Mouse (Mus musculus) retina, embryonic 14.5 days (tissue): ENCODE measurements around the gene Myo1d.

Experiments used
- DNase-seq: peaks from one replicate; pipeline ENCODE4 v3.0.0-alpha.2; 2015; ENCODE audit warnings: low spot score

The Myo1d gene

DNA sequence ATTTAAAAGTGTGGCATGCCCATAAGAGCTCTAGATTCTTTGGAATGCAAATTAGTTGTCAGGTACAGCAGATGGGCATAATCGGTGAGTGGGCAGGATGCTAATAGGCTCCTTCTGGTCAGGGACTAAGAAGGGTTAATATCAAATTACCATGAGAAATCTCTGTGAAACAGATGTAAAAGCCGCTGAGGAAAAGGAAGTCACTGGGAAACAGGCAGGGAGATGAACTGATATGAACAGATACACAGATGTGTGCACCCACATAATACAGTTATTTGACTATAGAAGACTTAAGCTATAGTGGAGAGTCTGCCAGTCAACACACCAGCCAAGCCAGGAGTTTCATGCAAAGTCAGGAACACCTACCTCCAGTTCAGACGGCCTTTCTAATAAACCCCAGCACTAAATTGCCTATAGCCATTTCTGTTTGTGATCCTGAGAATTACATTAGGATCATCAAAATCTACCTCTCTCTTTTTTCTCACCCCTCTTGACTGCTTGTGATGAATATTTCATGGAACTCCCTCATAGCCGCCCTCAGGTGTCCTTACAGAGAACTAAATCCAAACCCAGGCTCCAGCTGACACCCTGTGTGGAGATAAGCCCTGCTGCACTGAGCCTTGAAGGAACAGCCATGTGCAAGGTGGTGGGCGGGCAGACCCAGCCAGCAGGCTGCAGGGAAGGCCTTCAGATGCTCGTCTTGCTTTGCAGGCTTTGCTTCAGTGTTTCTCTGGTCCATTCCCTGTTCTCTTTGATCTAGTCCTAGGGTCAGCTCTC lies 164.7 kb downstream of the Myo1d start:
- no peak for DNase-seq

DNA sequence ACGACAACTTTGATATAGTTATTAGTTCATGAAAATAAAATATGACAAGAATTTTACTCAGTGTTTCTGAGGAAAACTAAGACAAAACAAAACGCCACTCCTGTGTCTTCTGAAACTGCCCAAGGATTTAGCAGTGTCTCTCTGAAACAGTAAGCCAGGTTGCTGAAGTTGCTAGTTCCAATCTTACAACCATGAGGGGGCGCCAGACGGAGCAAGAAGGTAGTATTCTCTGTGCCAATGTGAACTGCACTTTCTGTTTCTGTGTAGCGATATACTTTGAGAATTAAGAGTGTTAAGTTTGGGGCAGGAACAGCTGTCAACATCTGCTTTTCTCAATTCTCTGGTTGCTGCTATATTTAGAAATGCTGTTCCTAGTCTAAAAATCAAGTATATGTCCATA lies 165.4 kb downstream of the Myo1d start:
- peak; percentile 73 for DNase-seq

GRCm38 (mm10) chr11:80613534-80613933 lies 166.3 kb downstream of the Myo1d start:
- peak; percentile 61 for DNase-seq

DNA sequence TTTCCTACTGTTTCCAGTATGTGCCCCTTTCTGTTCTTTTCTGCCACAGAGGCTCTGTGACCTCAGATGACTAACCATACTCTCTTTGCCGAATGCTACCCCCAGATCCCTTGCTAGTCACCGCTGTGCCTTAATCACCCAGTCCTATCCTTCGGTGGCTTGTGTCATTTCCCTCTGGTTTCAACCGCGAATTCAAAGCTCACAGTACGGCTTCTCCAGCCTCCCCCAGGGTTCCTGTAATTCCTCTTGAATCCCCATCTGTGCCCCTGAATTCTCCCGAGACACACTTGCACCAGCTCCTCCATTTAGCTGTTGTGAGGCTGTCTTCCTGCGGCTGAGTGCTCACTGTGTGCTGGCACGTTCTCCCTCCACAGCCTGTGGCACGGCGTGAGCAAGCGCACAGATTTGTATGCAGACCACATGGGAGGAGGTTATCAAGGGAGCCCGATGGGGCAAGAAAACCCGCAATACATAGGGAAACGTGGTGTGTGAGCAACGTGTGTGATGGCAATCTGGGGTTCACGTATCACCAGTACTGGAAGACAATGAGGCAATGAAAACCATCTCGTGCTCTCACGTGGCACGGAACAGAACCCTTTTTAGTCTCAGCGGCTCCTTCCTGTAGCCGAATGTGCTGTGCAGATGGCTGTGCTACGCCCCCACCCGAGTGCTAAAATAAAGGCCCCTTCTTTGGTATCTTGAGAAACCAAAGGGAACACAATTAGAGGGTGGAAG lies 177.0 kb downstream of the Myo1d start:
- DNase-seq, result peak; percentile 55

DNA sequence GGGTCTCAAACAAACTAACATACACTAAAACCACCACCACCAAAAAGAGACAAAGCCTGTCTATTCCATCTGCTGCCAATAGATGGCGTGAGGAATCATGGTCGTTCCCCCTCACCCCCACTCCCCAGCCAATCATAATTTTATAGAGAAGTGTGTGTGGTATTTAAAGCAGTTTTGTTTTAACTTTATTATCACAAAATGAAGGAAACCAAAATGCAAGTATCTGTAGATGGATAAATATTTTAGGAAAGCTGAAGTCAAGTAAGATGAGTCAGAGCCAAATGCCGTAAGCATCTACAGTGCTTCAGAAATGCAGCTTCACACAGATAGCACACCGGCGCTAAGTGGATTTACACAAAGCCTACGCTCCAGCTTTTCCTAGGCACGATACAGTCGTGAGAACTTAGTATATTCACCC lies 177.8 kb downstream of the Myo1d start:
- DNase-seq, result peak; percentile 78

- no peak for DNase-seq
These were observed 178.6 kb downstream of the Myo1d start for GRCm38 (mm10) chr11:80601040-80601864.

- DNase-seq, result no peak
These were observed 184.3 kb downstream of the Myo1d start for GRCm38 (mm10) chr11:80595482-80595881.

DNA sequence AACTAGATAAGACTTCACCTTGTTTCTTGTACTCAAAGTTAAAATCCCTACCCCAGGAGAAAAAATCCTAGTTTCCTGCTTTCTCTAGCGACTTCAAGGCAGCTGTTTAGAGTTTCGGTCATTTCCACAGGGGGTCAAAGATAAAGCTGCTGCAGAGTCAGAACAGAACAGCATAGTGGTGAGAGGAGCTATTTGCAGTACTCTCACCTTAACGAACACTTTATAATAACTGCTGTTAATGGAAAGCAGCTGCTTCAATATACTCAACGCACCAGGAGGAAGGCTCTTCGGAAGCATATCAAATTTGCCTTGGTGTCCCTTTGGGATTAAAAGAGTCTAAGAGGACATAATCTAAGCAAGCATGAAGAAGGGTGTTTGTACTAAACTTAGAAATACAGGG lies 190.4 kb downstream of the Myo1d start:
- no peak for DNase-seq

GRCm38 (mm10) chr11:80585761-80586160 lies 194.1 kb downstream of the Myo1d start:
- DNase-seq, result no peak

DNA sequence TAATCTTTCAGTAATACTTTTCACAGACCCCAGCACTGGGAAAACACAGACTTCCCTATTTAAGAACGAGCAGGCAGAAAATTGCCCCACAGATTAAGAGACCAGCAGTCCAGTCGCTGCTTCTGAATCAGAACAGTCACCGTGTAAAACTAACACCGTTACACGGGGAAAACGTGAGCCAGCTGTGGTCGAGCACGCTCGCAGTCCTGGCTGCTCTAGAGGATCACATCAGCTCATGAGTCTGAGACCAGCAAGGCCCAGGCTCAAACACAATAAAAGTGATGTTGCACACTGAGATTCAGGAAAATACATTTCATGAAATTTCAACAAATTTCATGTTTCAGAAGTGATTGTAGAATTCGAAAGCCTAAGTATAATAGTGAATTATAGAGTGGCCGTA lies 194.6 kb downstream of the Myo1d start:
- DNase-seq, result no peak

GRCm38 (mm10) chr11:80580494-80580893 lies 199.3 kb downstream of the Myo1d start:
- no peak for DNase-seq

DNA sequence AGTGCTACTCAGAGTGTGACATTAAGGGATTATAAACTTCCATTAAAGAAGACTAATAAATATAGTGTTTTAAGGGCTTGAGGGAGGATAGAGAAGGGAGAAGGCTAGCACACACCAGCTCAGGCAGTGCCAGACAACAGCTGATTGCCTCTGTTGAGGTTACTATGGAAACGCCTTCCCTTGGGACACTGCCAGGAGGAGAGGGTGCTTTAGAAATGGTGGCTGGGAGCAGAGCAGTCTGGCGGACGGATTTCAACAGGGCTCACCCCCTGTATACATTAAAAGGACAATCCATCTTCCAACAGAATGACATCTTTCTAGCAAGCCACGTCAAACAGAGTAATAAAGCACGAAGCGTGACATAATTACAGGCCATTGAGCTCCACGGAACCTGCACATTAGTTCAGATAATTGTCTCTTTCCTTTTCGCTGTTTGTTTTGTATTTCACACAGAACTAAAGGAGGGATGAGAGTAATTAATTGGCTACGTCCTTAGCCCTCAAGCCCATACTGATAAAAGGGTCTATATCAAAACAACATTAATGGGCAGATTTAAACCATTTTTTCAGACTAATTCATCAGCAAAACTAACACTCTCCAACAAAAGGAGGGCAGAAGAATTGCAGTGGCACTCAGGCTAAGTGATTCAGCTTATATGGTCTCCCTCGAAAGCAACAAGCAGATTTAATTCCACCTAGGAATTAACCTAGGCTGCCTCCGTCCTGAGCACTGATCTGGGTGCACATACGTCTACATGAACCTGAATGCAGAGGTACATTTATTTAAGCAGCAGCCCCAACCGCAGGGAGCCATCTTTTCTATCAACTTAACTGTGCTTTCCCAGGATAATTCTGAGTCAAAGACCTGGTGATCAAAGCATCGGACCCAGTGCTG lies 201.8 kb downstream of the Myo1d start:
- peak; percentile 92 for DNase-seq

DNA sequence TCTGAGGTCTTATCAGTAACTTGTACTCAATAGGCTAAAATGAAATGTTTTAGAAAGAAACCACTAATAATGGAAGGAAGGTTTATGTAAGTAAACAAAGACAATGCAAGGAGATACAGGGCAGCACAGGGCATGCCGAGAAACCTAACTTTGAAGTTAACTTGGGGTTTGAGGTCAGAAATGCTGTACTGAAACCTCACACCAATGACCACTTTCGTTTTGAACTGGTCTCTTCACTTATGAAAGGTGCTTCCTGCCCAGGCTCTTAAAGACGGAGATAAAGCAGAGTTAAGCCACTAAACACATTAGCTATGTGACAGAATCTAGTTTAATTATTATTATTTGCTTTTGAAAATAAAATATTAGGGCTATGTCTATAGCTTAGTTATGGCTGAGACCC lies 204.0 kb downstream of the Myo1d start:
- no peak for DNase-seq

DNA sequence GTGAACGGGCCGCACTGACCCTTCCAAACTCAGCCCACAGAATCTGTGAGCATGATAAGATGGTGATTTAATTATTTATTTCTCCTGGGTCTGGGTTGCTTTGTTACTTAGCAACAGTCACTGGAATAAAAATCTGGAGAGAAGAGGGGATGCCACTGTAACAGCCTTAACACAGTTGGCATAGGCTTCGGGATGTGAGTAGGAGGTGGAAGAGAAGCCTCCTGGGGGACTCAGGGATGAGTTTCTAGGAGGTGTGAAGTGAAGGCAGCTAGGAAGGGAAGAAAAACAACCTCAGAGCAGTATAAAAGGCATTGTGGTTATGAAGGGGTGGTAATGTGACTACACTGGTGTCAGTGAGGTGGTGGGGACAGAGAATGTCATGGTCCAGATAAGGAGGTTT lies 213.5 kb downstream of the Myo1d start:
- DNase-seq, result peak; percentile 37

DNA sequence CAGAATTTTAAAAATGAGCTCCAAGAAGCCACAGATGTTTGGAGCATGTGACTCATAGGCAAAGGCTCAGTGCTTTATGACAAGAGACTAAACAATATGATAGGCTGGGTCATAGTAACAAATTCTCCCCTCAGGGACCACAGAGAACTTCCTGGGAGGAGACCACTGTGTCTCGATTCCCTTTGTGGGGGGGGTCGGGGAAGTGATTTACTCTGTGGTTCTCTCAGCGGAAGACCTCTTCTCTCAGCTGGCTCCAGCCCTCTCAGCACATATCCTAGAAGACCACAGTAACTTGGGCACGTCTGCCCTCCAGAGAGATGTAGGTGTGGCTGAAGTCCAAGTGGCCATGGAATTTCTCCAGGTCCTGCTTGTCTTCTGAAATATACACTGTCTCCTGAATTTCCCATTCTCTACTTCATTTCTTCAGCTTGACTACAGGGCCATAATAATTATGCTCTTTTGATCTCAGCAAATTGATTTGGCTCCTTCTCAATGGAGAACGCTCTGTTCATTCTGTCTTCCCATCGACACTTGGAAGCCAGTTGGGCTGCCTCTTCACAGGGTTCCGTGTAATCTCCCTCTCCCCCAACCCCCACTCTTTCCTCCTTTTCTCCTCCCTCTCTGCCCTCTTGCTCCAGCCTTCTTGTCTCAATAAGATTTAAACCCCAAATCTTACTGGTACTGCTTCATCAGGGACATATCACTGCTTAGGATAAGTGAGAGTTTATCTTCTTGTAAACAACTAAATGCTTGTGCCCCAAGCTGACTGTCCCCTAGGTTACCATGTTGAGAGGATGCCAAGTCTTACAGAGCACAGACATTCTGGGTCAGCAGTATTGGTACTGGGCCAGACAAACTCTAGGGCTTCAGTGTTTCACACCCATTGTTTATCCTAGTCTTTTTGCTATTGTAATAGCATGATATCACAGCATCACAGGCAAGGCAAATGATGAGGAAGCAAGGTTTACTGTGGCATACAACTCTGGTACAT lies 214.6 kb downstream of the Myo1d start:
- no peak for DNase-seq

- DNase-seq, result peak; percentile 65
These were observed 217.3 kb downstream of the Myo1d start for GRCm38 (mm10) chr11:80562479-80562878.

GRCm38 (mm10) chr11:80560770-80561169 lies 219.1 kb downstream of the Myo1d start:
- DNase-seq, result no peak

GRCm38 (mm10) chr11:80555416-80555815 lies 224.4 kb downstream of the Myo1d start:
- DNase-seq, result no peak

DNA sequence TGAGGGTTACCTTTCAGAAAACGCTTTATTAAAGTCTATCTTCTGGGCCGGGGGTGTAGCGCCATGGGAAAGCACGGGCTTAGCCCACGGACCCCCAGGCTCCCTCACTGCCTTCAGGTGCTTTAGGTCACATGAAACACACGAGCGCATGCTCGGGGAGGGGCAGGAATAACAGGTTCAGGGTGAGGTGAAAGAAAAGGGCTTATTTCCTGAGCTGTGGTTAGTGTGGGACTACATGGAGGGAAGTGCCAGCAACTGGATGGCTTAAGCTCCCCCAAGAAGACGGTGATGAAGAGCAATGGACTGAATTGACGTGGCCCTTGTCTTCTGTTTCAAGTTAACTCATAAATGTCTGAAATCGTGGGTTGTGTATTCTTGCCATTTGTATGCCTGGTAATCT lies 226.8 kb downstream of the Myo1d start:
- no peak for DNase-seq

DNA sequence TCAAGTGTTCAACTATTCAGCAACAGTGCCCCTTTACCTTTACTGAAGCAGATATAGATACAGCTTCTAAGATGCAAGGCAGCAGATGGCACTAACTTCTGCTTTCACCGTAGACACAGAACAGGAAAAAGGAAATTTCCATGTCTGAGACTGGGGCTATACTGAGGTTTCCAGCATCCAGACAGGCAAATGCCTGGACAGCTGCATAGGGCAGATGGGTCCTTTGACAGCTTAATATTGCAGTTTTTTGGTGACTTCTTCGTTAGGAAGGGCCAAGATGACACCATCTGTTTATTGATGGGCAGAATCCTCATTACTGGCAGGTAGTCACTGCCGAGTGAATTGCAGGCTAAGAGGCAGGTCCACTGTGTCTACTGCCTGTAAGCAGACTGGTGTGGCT lies 228.2 kb downstream of the Myo1d start:
- peak; percentile 15 for DNase-seq
